Mouse (Mus musculus) thymus, adult 2 months (tissue): Measurements from ENCODE around the gene Troap. TPM values are rescaled to one million over a fixed set of nuclear protein-coding genes. Genes with fewer than 3 reads are reported as not detected.
A peak's percentile ranks its signal among the peaks of the same experiment; 100 is the strongest.

Experiments used
- DNase-seq: peaks from one replicate; pipeline ENCODE4 v3.0.0; 2021
- H3K27ac ChIP-seq: fragments of 200-500 bp; 2 replicates; pipeline ENCODE4 v1.5.1; 2012; ENCODE audit warnings: low read length, control low read depth; ENCODE audit not compliant: control insufficient read depth, insufficient read depth
- H3K27me3 ChIP-seq: fragments of 200-500 bp; 2 replicates; pipeline ENCODE4 v1.6.1; 2012; ENCODE audit warnings: mild to moderate bottlenecking, low read length, moderate library complexity, mixed read lengths; ENCODE audit not compliant: control insufficient read depth, insufficient read depth
- H3K36me3 ChIP-seq: fragments of 200-500 bp; 2 replicates; pipeline ENCODE4 v1.6.1; 2012; ENCODE audit warnings: mild to moderate bottlenecking, low read length, moderate library complexity; ENCODE audit not compliant: control insufficient read depth, insufficient read depth
- H3K4me1 ChIP-seq: fragments of 200-500 bp; replicated peaks from 2 replicates; pipeline ENCODE4 v1.6.1; 2012; ENCODE audit warnings: low read length; ENCODE audit not compliant: control insufficient read depth, insufficient read depth
- H3K4me3 ChIP-seq: fragments of 200-500 bp; 2 replicates; pipeline ENCODE4 v1.5.1; 2012; ENCODE audit warnings: mild to moderate bottlenecking, low read length, control low read depth, moderate library complexity; ENCODE audit not compliant: control insufficient read depth, insufficient read depth
- CTCF ChIP-seq: fragments of 200-500 bp; IDR thresholded peaks from 2 replicates; pipeline ENCODE4 v1.5.1; 2012; ENCODE audit warnings: mild to moderate bottlenecking, control low read depth, low read length, moderate library complexity, borderline replicate concordance; ENCODE audit not compliant: control insufficient read depth, poor library complexity, insufficient read depth; ENCODE audit errors: extremely low read depth
- POLR2A ChIP-seq: fragments of 200-500 bp; IDR thresholded peaks from 2 replicates; pipeline ENCODE4 v1.6.1; 2012; ENCODE audit warnings: mild to moderate bottlenecking, low read length, control low read depth, moderate library complexity; ENCODE audit not compliant: control insufficient read depth, poor library complexity, insufficient read depth; ENCODE audit errors: extremely low read depth
- WGBS: fragments of 180-500 bp; shearing (Covaris S2); methylation state at CpG from one replicate; pipeline ENCODE4 v1.1.7; 2018; 5-methylcytosine and 5-hydroxymethylcytosine counted together
- polyA plus RNA-seq: library from polyadenylated mRNA; depleted of rRNA; stranded (reverse); fragments of >200 nt; gene quantifications from 2 replicates; pipeline ENCODE4 v1.2.3, GENCODE M21; 2012

Gene Troap
- polyA plus RNA-seq, 1 experiment: 40.8 TPM

- no peak for TF ChIP-seq POLR2A
- no peak for TF ChIP-seq CTCF
- no peaks in the 10 kb centered on the region for H3K36me3 ChIP-seq
- H3K4me1 ChIP-seq: 0 out of 2 replicates have a peak, but pooled peaks cover 8% of the 10 kb centered on the region
- 4% methylated on average over 39 of the region's 39 CpGs for WGBS
- H3K27me3 ChIP-seq: peaks cover 47% of the 10 kb centered on the region
- H3K4me3 ChIP-seq: no peak overlapping the region
- H3K27ac ChIP-seq: no peak overlapping the region
- no peak for DNase-seq
Observed at GRCm38 (mm10) chr15:99097840-99098492, 23.6 kb downstream of the Troap start.

GRCm38 (mm10) chr15:99098493-99098861 is 24.1 kb downstream of the Troap start:
- WGBS: 11% methylated on average over 9 of the region's 9 CpGs
- no peak overlapping the region for H3K27ac ChIP-seq
- 0 out of 2 replicates have a peak, but pooled peaks cover 8% of the 10 kb centered on the region for H3K4me1 ChIP-seq
- no peaks in the 10 kb centered on the region for H3K36me3 ChIP-seq
- H3K4me3 ChIP-seq: no peak overlapping the region
- peaks cover 44% of the 10 kb centered on the region for H3K27me3 ChIP-seq
- TF ChIP-seq CTCF (no peak), POLR2A (no peak)
- no peak for DNase-seq

- no peak for TF ChIP-seq POLR2A
- peak; percentile 81; the same call in 1 of the 2 replicates for TF ChIP-seq CTCF
- Histone ChIP-seq H3K36me3 (no peaks in the 10 kb centered on the region), H3K4me3 (no peak overlapping the region), H3K27ac (no peak overlapping the region), H3K4me1 (0 out of 2 replicates have a peak, but pooled peaks cover 3% of the 10 kb centered on the region), H3K27me3 (peaks cover 38% of the 10 kb centered on the region)
- WGBS: 6% methylated on average over 15 of the region's 15 CpGs
- DNase-seq: peak; percentile 31
Observed at GRCm38 (mm10) chr15:99099139-99099556, 24.8 kb downstream of the Troap start.

GRCm38 (mm10) chr15:99099984-99100383 is 25.6 kb downstream of the Troap start:
- DNase-seq: no peak
- H3K27ac ChIP-seq: no peak overlapping the region
- no peak for TF ChIP-seq CTCF
- no peak for TF ChIP-seq POLR2A
- H3K4me3 ChIP-seq: no peak overlapping the region
- 51% methylated on average over 3 of the region's 3 CpGs for WGBS
- 0 out of 2 replicates have a peak, but pooled peaks cover 3% of the 10 kb centered on the region for H3K4me1 ChIP-seq
- H3K27me3 ChIP-seq: peaks cover 34% of the 10 kb centered on the region
- H3K36me3 ChIP-seq: no peaks in the 10 kb centered on the region

GRCm38 (mm10) chr15:99105238-99105637 is 30.9 kb downstream of the Troap start:
- WGBS: 39% methylated on average over 7 of the region's 7 CpGs
- Histone ChIP-seq H3K27me3 (no peaks in the 10 kb centered on the region; the same call in 1 of the 2 replicates), H3K4me1 (0 out of 2 replicates have a peak, but pooled peaks cover 4% of the 10 kb centered on the region), H3K36me3 (no peaks in the 10 kb centered on the region), H3K4me3 (no peak overlapping the region), H3K27ac (no peak overlapping the region)
- no peak for TF ChIP-seq POLR2A
- no peak for TF ChIP-seq CTCF
- DNase-seq: no peak

- TF ChIP-seq POLR2A (no peak), CTCF (no peak)
- no peak overlapping the region for H3K27ac ChIP-seq
- H3K36me3 ChIP-seq: no peaks in the 10 kb centered on the region
- 74% methylated on average over 3 of the region's 3 CpGs for WGBS
- H3K27me3 ChIP-seq: no peaks in the 10 kb centered on the region
- no peak overlapping the region for H3K4me3 ChIP-seq
- 0 out of 2 replicates have a peak, but pooled peaks cover 4% of the 10 kb centered on the region for H3K4me1 ChIP-seq
- DNase-seq: no peak
Observed at GRCm38 (mm10) chr15:99107866-99108265, 33.5 kb downstream of the Troap start.
